Mouse (Mus musculus) brain, embryonic 14.5 days (tissue): ENCODE results near the gene Rbbp4.

Experiments used
- CTCF ChIP-seq: fragments of 200-500 bp; IDR thresholded peaks from 2 replicates; pipeline ENCODE4 v1.5.1; 2012; ENCODE audit warnings: inconsistent platforms, mild to moderate bottlenecking, moderate library complexity, borderline replicate concordance; ENCODE audit not compliant: insufficient read depth, insufficient read length; ENCODE audit errors: extremely low read depth
- POLR2A ChIP-seq: fragments of 200-500 bp; IDR thresholded peaks from 2 replicates; pipeline ENCODE4 v1.6.1; 2012; ENCODE audit warnings: mild to moderate bottlenecking, inconsistent platforms, borderline replicate concordance; ENCODE audit not compliant: poor library complexity, insufficient read depth, insufficient read length, severe bottlenecking; ENCODE audit errors: extremely low read depth

GRCm38 (mm10) chr4:129286001-129286682 lies 49.0 kb downstream of the Rbbp4 start:
- TF ChIP-seq CTCF (no peak), POLR2A (no peak)
